Mouse (Mus musculus) adrenal gland, postnatal 25 days (tissue): ENCODE measurements around the gene Slc23a2. TPM values are rescaled to one million over a fixed set of nuclear protein-coding genes. Genes with fewer than 3 reads are reported as not detected.

Source experiments
- DNase-seq: peaks from one replicate; pipeline ENCODE4 v3.0.0; 2021; ENCODE audit warnings: mixed read lengths
- total RNA-seq: library from RNA; stranded (reverse); gene quantifications from 2 replicates; pipeline ENCODE4 v1.2.3, GENCODE M21; 2021

Gene Slc23a2
- total RNA-seq, 1 experiment from 2014 or later: 61.4 TPM

DNA sequence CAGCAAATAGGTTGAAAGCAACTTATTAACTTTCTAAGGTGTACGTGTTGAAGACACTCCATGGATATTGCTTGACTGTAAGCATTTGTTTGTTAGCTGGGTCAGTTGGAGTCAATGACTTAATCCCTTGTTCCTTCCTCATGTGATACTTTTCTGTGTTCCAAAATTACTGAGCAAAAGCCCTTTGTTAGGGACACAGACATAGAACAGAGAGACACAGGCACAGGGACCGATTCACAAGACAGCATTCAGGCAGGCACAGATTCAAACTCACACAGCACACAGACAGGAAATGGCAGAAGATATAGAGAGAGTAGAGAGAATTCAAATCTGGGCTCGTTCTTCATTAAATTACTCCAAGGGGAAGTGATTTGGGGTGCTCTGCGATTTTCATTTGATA lies 97.5 kb downstream of the Slc23a2 start:
- DNase-seq: no peak

GRCm38 (mm10) chr2:132046659-132047058 lies 98.2 kb downstream of the Slc23a2 start:
- no peak for DNase-seq

DNA sequence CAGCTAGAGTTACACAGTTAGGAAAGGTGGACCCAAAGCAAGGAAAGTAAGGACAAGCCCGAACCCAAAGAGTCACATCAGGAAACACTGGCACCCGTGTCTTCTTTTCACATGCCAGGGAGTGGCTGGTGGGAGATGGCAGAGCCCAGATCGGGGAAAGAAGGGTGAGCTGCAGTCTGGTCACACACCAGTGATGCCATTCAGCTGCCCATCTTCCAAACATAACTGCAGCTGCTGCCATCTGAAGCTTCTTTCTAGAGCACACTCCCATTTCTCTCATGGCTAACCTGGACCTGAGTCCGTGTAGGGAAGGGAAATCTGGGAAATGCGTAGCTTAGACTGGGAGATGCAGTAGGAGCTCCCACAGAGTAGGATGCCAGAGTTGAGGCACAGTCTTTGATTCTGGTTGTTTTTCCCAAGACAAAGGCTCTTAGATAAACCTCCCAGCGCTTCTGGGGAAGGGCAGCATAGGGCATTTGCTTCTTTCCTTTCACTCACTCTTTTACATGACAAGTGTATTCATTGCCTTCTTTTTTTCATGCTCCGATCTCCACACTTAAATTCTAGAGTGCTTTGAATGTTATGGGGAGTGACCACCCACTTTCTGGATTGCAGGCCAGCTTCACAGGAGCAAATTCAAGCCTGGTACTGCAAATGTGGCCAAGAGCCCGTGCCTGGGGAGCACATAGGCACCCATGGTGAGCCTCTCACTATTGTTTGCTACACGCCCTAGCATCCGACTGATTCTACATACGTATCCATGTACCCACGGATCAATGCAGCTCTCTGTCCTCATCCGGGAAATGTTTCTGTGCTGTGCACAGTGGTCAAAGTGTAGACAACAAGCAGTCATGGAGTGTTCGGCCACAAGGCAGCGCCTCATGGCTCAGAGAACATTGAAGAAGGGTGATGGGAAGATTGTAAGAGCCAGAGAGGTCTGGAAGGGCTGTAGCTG lies 100.3 kb downstream of the Slc23a2 start:
- DNase-seq: no peak

GRCm38 (mm10) chr2:132043101-132043621 lies 101.7 kb downstream of the Slc23a2 start:
- DNase-seq: peak; percentile 66

- DNase-seq: no peak
Measured at GRCm38 (mm10) chr2:132039894-132040293, 105.0 kb downstream of the Slc23a2 start.

DNA sequence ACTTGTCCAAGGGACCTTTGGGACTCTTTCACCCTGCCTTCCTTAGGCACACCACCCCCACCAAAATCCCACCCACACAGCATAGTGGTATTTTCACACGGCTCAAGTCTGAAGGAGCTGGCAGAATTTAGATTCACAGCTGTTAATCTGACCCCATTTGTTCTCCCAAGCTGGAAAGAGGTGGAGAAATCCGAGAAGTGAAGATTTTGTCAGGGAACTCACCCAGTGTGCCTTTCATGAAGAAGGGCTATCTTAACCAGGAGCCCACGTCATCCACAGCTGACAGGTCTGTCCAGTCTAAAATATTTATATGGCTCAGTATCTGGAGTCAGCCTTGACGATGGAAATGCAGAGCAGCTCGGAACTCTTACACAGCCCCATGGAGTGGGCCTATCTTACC lies 108.6 kb downstream of the Slc23a2 start:
- no peak for DNase-seq

DNA sequence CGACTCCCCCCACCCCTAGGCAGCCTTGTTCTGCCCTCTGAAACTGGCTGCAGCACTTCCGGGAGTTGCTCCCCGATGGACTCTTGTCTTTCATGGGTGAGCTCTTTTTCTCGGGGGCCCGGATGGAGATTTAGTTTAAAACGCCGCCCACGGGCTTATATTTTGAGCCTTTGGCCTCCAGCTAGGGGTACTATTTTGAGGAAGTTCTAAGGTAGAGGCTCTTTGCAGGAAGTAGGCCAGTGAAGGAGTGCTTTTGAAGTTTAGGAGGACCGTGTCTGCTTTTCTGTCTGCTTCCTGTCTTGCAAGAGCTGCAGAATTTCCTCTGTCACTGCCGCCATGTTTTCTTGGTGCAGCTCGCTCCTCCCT lies 109.5 kb downstream of the Slc23a2 start:
- no peak for DNase-seq

GRCm38 (mm10) chr2:132034590-132035469 lies 110.1 kb downstream of the Slc23a2 start:
- DNase-seq: no peak

DNA sequence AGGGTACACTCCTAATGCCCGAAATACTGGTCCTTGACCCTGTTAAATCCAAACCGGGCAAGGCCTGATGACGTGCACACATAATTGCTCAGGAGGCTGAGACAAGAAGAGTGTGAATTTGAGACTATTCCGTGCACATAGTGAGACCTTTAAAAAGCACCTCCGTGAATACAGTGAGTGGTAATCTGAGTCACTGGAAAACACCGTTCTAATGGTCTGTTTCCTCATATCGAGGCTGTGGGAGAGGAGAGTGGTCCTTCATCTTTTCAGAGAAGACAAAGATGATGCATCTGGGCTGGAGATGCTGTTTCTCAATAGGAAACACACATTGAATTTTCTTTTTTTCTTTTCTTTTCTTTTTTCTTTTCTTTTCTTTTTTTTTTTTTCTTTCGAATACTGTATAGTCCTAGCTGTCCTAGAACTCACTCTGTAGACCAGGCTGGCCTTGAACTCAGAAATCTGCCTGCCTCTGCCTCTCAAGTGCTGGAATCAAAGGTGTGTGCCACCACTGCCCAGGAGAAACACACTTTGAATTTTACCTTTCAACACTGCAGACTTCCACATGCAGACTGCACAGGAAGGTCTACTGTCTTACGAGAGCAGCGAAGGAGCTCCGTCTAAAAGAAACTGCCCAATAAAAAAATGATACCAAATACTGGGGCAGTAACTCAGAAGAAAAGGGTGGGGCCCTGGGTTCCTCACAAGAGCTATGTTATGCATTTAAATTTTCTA lies 113.4 kb downstream of the Slc23a2 start:
- DNase-seq: no peak

- no peak for DNase-seq
Measured at GRCm38 (mm10) chr2:132030418-132031363, 114.2 kb downstream of the Slc23a2 start.

DNA sequence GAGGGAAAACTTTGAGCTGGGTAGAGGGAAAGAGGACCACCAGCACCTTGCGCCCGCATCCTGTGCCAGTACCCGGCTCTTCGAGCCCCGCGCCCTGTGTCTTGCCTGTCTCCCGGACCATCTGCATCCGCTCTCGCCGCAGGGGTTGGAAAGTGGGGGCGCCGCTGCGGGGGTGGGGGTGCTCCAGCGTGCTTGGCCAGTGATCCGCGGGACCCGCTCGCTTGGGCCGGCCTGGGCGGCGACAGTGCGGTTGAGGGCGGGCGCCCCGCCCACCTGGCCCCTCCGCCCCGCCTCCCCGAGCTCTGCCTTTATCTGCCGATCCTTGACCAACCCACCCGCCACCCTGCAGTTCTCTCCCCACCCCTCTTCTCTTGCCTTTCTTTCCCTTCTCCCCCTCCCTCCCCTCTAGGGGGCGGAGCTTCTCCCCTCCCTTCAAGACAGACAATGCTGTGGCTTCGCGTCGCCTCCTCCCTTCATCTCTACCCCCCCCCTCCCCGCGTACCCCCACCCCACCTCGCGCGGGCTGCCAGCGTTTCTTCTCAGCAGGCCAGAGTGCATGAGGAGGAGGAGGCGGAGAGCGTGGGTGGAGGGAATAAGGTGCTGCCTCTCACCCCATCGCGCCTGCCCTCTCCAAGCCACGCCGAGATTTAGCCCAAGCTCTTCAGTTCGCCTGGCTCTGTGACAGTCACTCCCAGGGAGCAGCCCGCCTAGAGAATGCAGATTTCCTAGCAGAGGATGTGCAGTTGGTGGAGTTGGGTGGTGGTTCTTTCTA lies 115.1 kb downstream of the Slc23a2 start, which contains the start of gene Rassf2:
Gene Rassf2 (minus strand): TSS at position 613 of the 772 bp plus-strand sequence.
- peak; percentile 75 for DNase-seq

DNA sequence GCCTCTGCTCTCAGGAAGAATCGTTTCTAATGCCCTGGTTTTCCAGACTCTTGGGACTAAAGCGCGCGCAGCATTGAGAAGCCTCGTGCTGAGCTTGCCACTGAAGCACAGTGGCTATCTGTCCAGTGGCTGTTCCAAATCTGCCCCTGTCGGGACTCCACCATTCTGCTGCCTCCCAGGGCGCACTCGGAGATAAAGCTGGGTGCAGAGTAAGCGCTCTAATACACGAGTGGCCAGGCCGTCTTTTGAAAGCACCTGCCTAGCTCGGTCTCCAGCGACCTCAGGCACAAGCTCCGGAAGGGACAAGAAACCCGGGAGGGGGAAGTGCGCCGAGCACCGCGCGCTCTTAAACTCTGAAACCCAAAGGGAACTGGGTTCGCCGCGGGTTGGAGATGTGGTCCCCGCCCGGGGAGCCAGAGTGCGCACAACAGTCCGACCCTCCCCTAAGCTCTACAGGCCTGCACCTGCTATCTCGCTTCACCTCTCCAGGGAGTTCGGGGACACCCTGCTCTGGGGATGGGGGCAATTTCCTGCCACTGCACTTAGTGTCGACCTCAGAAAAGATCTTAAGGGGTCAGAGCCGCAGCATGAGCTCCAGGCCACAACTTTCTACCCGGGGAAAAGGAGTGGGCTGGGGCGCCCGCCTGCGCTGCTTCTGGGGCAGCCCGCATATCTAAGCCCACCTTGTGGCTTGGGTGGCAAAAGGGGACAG lies 115.9 kb downstream of the Slc23a2 start:
- peak; percentile 27 for DNase-seq

DNA sequence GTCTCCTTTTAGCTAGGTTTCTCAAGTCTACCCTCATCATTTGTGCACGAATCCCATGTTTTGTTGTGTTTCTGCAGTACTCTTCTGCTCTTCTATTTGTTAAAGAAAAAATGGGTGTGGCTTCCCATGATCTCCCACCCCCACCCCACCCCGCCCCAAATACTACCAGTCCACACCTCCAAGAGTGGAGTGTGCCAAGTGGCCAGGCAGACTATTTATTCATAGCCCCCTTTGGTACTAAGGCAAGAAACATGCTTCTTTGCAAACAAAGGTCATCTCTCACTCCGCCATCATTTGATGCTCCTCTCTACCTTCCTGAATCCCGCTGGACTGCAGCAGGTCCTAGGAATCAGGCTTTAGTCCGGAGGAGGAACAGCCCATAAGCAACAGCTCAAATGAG lies 116.8 kb downstream of the Slc23a2 start:
- DNase-seq: no peak

- DNase-seq: no peak
Measured at GRCm38 (mm10) chr2:132027366-132027765, 117.5 kb downstream of the Slc23a2 start.

GRCm38 (mm10) chr2:132024028-132024427 lies 120.9 kb downstream of the Slc23a2 start:
- DNase-seq: no peak

GRCm38 (mm10) chr2:132022621-132023020 lies 122.3 kb downstream of the Slc23a2 start:
- no peak for DNase-seq

GRCm38 (mm10) chr2:132021616-132022015 lies 123.3 kb downstream of the Slc23a2 start:
- DNase-seq: no peak

DNA sequence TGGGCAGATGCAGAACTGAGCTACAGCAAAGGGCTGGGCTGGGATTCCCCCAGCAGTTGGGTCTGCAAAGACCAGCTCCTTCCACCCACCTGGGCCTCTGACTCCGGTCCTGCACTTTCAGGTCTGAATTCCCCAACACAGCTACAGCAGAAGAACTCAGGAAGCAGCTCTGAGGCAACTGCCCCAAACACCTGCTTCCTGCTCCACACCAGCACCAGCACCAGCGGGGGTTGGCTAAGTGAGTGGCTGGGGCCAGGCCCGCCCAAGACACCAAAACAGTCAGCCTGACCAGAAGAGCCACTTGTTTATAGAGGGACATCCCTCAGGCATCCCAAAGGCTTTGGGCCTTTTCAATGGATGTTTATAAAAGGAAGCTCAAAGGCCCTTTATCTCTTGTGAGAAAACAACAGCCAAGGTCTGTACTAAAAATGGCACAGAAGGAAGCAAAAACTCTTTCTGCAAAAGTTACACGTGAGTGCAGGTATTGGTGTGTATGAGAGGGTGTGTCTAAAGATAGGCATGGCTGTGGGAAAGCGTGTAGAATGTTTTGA lies 123.8 kb downstream of the Slc23a2 start:
- DNase-seq: no peak

GRCm38 (mm10) chr2:132020420-132020819 lies 124.5 kb downstream of the Slc23a2 start:
- DNase-seq: no peak
